Mouse (Mus musculus): Measurements from ENCODE around the gene Trap1.

GRCm38 (mm10) chr16:4027211-4027610 lies 50.4 kb downstream of the Trap1 start:
- no peak for TF ChIP-seq POLR2A (IDR thresholded peaks at IDR 0.05; ENCODE audit: insufficient read length, low read depth)
- TF ChIP-seq CEBPB (IDR thresholded peaks at IDR 0.05; ENCODE audit: insufficient read depth, poor library complexity, severe bottlenecking), result no peak
- TF ChIP-seq MAX (IDR thresholded peaks at IDR 0.05; ENCODE audit: low read depth), result no peak
- no peak for TF ChIP-seq MYOG (IDR thresholded peaks at IDR 0.05; ENCODE audit: control insufficient read depth in 1 of 3, insufficient read depth in 1 of 3, insufficient read length in 2 of 3, low read depth in 2 of 3)
- TF ChIP-seq SRF (IDR thresholded peaks at IDR 0.05; ENCODE audit: control insufficient read depth, insufficient read length, low read depth), result no peak
- no peak for TF ChIP-seq TCF3 (IDR thresholded peaks at IDR 0.05; ENCODE audit: insufficient read length, low read depth)
- no peak for TF ChIP-seq POLR2AphosphoS2 (IDR thresholded peaks at IDR 0.05; ENCODE audit: insufficient read length, low read depth)
- TF ChIP-seq MYOD1 (IDR thresholded peaks at IDR 0.05; ENCODE audit: control insufficient read depth in 1 of 3, insufficient read length in 2 of 3, low read depth in 2 of 3), result no peak
- TF ChIP-seq USF1 (IDR thresholded peaks at IDR 0.05; ENCODE audit: low read depth), result no peak
- no peak for TF ChIP-seq E2F4 (IDR thresholded peaks at IDR 0.05; ENCODE audit: insufficient read depth)
